Mouse (Mus musculus) A20 (cell line): ENCODE results near the gene Map3k4.

Source experiments
- DNase-seq: peaks from one replicate; pipeline ENCODE4 v3.0.0-alpha.2; 2011; ENCODE audit warnings: low read depth, low spot score

Gene Map3k4

GRCm38 (mm10) chr17:12185855-12186254 is 132.7 kb downstream of the Map3k4 start:
- no peak for DNase-seq

GRCm38 (mm10) chr17:12184283-12184682 is 134.3 kb downstream of the Map3k4 start:
- DNase-seq = no peak

- DNase-seq = no peak
These were observed 135.7 kb downstream of the Map3k4 start for GRCm38 (mm10) chr17:12182702-12183485.

- DNase-seq = no peak
These were observed 138.8 kb downstream of the Map3k4 start for GRCm38 (mm10) chr17:12179766-12180165.

DNA sequence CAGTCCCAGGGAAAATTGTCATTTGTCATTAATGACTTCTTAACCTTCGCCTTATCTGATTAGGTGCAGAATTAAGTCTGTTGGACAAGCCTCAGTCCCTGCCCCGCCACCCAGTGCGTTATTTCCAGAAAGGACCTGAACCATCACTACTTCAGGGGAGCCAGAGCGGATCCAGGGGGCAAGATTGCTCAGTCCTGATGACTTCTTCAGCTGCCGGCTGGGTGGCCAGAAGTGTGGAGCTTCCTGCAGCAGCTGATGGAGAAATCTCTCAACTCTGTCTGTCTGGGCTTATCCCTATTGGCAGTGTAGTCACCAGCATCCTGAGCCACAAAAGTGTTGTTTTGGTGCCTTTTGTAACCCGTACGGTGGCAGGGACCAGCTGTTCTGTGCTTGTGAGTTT is 139.3 kb downstream of the Map3k4 start:
- no peak for DNase-seq
